Mouse (Mus musculus) left cerebral cortex, postnatal 14 days (tissue): ENCODE measurements around the gene Irs4. TPM values are rescaled to one million over a fixed set of nuclear protein-coding genes. Genes with fewer than 3 reads are reported as not detected.

Source experiments
- DNase-seq, 2 experiments: peaks; one replicate each; pipeline ENCODE4 v3.0.0; 2021 to 2022; ENCODE audit warnings: low spot score in 2 of 2, mixed read lengths in 1 of 2
- intact Hi-C: fragments of 180-260 bp; cut with DNase I; formaldehyde crosslinking; loops from one replicate; pipeline ENCODE4 v1.15.1; 2025
- long read RNA-seq, 2 experiments: library from polyadenylated mRNA; stranded (forward); transcript quantifications; one replicate each; pipeline ENCODE4 v2.0.0; 2021
- total RNA-seq, 2 experiments: library from RNA; stranded (reverse); gene quantifications; 2 replicates each; pipeline ENCODE4 v1.2.3; 2021

Gene Irs4
- 1 to 10 TPM in 1 of 2 experiments, under 1 TPM in 1; 0.31 to 1.7 TPM for total RNA-seq
- long read RNA-seq, experiment 1 = 0 reads
- long read RNA-seq, experiment 2 = 0 reads

- DNase-seq = no peak
- intact Hi-C loops = no loop called here
Observed at GRCm38 (mm10) chrX:141724937-141725918, at the start of gene Irs4. Irs4 (minus strand) TSS chrX:141725263.

- intact Hi-C loops = no loop called here
- no peak for DNase-seq
Observed at GRCm38 (mm10) chrX:141750360-141750759, 25.3 kb upstream of the Irs4 start.

GRCm38 (mm10) chrX:141729570-141729969 lies 4.5 kb upstream of the Irs4 start:
- no peak for DNase-seq
- intact Hi-C loops = no loop called here

GRCm38 (mm10) chrX:141724391-141724891 lies 622 bp downstream of the Irs4 start:
- peak in 1 of 2 experiments; percentile 4 for DNase-seq
- intact Hi-C loops = no loop called here

GRCm38 (mm10) chrX:141723936-141724335 lies 1.1 kb downstream of the Irs4 start:
- DNase-seq = no peak
- intact Hi-C loops = no loop called here

GRCm38 (mm10) chrX:141721725-141722124 lies 3.3 kb downstream of the Irs4 start:
- peak in 1 of 2 experiments; percentile 3 for DNase-seq
- intact Hi-C loops = no loop called here

Other genes starting within 250 kb of the Irs4 start
- 1 to 10 TPM; 5.5 to 6.3 TPM for gene Col4a5, start 249.9 kb downstream of the Irs4 start, total RNA-seq
- gene Gm15294, start 150.0 kb upstream of the Irs4 start, total RNA-seq = not detected